Mouse (Mus musculus) A20 (cell line): ENCODE measurements at regions not wholly inside any gene's neighbourhood (a gene's known extent, or its start where the extent isn't known, plus 50 kb on each side); places are given as distances from the start of the nearest gene placed in this dataset.

Source experiments
- DNase-seq: peaks from one replicate; pipeline ENCODE4 v3.0.0-alpha.2; 2011; ENCODE audit warnings: low read depth, low spot score

DNA sequence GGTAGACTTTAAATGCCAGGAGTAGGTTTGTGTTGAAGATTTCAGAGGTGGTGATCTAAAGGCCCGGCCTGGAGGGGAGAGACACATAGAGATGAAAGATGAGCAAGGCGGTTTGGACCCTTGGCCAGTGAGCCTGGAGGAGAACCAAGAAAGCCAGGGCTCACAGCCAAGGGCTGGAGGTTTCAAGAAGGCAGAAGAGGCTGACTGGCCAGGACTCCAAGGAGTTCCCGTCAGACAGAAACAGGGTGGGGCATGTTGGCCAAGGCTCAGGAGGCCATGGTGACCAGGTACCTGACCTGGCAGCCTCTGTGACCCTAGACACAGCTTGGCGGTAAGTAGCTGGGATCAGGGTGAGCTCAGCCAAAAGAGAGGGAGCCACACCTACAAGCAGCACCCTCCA is 159.3 kb upstream of the Spdye4c start:
- no peak for DNase-seq

- no peak for DNase-seq
Observed at GRCm38 (mm10) chr2:128432741-128433140, 158.3 kb upstream of the Spdye4c start.

DNA sequence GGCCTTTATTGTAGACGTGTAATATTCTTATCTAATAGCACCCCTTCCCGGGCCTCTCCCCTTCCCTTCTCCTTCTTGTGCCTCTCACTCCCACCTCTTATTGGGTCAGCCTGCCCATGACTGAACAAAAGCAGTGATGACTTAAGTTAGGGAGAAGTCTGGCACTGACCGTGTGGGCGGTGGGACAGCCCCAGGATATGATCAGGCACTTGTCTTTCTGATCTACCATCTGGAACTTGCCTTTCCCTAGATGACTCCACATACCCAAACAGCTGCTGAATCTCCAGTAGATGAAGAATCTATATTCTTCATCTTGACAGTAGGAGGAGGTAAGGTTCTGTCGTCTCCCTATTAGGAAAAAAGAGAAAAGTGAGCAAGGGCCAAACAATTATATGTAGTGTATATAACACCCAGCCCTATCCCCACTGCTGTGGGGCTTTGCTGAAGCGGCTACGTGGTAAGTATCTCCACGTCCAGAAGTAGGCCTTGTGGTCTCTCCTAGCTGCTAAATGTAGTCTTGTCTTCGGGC is 157.4 kb upstream of the Spdye4c start:
- DNase-seq: no peak

- no peak for DNase-seq
Observed at GRCm38 (mm10) chr2:128434200-128434977, 156.6 kb upstream of the Spdye4c start.

DNA sequence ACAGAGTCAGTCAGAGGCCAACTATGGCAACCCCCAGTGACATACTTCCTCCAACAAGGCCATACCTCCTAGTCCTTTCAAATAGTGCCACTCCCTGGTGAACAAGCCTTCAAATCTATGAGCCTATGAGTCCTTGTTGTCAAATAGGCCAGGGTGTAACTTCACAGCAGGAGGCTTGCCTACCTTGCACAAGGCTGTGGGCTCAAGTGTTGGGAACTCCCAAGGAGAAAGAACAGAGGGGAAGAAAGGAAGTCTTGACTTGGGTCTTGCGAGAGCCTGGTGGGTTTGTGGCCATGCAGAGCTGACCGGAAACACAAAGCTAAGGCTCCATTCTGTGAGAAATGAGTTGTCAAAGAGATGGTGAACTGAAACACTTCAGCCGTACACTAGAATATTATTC is 154.6 kb upstream of the Spdye4c start:
- DNase-seq: no peak

GRCm38 (mm10) chr2:128437698-128438097 is 153.3 kb upstream of the Spdye4c start:
- no peak for DNase-seq

- DNase-seq: no peak
Observed at GRCm38 (mm10) chr2:128438161-128438822, 152.7 kb upstream of the Spdye4c start.

GRCm38 (mm10) chr2:128438897-128439296 is 152.1 kb upstream of the Spdye4c start:
- DNase-seq: no peak

DNA sequence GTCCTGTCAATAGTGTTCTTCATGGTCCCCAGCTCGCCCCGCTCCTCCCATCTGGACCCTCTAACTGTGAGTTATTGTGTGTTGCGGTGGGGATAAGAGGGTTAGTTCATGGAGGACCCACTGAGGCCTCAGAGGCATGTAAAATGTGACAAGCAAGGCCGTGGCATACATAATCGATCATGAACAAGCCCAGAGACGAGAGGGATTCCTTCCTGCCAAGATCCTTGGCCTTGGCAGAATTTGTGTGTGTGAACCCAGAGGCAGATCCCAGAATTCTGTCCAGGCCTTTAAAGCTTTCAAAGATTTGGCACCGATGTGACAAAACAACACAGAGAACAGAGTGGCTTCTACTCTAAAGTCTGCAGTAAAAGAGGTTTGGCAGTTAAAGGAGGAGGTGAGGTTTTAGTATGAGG is 146.4 kb upstream of the Spdye4c start:
- DNase-seq: no peak

DNA sequence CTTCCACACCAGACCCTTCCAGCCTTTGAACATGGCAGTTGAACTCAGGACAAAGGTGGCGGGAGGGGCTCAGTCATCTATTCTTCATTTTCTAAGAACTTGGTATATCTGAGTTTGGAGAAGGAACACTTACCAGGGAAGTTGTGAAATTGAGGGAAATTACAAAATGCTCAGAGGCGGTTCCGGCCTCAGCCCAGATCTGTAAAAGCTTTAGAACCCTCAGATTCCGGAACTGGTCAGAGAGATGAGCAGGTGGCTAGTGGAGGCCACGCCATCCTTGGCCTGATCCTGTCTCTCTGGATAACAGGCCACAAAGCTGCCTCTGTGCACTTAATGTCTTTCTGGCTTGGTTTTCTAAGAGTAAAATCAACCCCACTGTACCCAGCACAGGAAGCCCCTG is 145.6 kb upstream of the Spdye4c start:
- no peak for DNase-seq

GRCm38 (mm10) chr2:128449294-128449693 is 141.7 kb upstream of the Spdye4c start:
- DNase-seq: no peak

GRCm38 (mm10) chr2:128450045-128450444 is 141.0 kb upstream of the Spdye4c start:
- no peak for DNase-seq

GRCm38 (mm10) chr2:128451554-128452239 is 139.3 kb upstream of the Spdye4c start:
- DNase-seq: no peak

GRCm38 (mm10) chr2:128452582-128452981 is 138.4 kb upstream of the Spdye4c start:
- no peak for DNase-seq

DNA sequence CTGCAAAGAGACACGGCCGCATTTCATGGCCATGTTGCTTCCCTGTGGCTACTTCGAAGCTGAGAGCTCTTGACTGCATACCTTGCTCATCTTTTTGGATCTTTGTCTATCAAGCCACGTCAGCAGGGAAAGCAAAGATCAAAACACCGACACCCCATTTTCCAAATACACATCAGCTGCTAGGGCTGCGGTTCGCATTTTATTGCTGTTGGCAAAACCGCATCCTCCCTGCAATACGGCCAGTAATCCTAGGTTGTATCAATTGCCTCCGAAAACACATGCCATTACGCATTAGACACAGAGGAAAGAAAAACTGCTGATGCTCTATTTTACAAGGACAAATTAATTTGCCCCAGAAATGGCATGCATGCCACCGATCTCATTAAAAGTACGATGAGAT is 136.5 kb upstream of the Spdye4c start:
- no peak for DNase-seq

- DNase-seq: peak; percentile 14
Observed at GRCm38 (mm10) chr2:128457591-128458209, 133.3 kb upstream of the Spdye4c start.

DNA sequence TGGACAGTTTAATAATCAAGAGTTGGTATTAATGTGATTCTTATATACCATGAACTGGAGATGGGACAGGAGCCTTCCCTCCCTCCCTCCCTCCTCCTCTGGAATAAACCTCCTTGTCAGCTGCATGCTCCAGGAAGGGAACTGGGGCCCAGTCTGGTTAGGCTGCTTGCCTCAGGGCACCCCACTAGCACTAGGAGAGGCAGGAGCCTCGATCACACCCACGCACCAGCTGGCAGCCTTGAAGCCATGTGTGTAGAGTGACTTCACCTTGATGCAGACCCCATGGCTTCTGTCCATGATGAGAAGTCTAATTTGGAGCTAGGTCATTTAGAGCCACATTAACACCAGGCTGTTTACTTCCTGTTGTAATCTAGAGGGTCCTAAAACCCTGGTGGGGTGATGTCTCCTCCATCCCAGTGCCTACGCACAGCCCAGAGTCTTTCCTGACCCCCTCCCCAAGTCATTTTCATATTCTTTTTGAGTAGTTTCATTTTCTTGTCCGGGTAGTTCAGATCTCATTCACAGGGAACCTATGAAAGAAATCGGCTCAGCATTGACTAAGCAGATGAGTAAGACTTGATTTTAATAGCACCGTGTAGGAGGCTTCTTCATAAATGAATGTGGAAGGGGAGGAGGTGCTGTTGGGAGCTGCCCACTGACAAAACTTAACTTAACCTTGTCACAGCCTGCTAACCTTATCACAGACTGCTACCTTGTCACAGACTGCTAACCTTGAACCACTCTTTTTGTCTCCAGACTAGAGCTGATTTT is 125.6 kb upstream of the Spdye4c start:
- no peak for DNase-seq

DNA sequence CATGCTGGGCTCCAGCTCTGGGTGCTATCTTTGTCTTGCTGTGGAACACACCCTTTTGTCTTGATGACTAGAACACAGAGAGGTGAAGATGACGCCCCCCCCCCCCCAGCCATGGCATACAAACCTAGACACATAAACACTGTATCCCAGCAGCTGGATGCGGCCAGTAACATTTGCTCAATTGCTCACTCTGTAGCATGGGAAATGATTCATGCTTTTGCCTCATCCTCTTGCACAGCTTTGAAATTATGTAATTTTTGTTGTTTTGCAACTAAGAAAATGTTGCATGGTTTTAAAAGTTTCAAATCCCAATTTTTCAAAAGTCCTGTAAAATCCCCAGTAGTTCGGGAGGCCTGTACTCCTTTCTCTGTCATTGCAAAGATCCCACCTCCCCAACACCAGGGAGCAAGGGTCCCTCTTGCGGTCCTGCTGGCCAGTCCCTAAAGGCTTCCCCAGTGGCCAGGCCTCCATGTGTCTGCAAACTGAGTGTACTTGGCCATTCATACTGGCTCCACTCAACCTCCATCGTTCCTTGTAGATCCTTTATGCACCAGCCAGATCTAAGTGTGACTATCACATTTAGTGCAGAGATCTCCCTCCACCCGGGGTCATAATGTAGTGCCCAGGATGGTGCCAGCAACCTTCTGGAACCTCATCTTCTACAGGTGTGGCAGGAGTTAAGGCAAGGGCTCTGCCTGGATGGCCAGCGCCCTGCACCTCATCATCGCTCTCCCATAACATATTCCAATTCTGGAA is 123.3 kb upstream of the Spdye4c start:
- no peak for DNase-seq

- no peak for DNase-seq
Observed at GRCm38 (mm10) chr2:128468323-128468722, 122.7 kb upstream of the Spdye4c start.

- DNase-seq: no peak
Observed at GRCm38 (mm10) chr2:128470351-128470750, 120.7 kb upstream of the Spdye4c start.
